Mouse (Mus musculus): Measurements from ENCODE around the gene Med16. TPM values are rescaled to one million over a fixed set of nuclear protein-coding genes. Genes with fewer than 3 reads are reported as not detected.
"Not testable (repeated sequence)": the region's sequence is repeated elsewhere in the genome, so short reads cannot be mapped to it uniquely, and the experiment has no call there.

Med16 gene
- polyA plus RNA-seq, 1 experiment from 2014 or later: 66.5 TPM

DNA sequence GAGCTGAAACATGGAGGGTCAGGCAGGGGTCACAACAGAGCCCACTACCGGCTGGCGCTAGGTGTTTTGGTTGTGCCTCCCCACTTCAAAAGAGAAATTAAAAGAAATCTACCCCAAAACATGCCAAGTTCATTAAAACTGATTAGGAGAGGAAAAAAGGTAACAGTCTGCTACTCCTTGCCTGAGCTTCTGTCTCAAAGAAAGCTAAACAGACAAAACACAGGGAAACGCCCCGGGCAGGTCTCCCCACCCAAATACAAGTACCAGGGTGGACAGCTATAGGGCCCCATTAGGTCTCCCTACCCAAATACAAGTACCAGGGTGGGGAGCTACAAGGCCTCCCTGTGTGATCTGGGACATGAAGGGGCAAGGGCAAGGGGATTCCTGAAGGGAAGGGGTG is 1.8 kb upstream of the Med16 start, which contains the start of gene Gm26602:
Gene Gm26602 (plus strand): TSS at position 301 of the 400 bp plus-strand sequence.
- Histone ChIP-seq H3K36me3 (replicated peaks) (peaks cover under 1% of the 10 kb centered on the region; the same call in 1 of the 2 replicates), H3K4me3 (no peak within 1 kb of the TSS), H3K27ac (peak within 1 kb of the TSS; percentile 99), H3K4me2 (peak within 1 kb of the TSS; percentile 47; the same call in 1 of the 2 replicates), H3K27me3 (replicated peaks) (no peaks in the 10 kb centered on the region), H3K9ac (no peak within 1 kb of the TSS), H3K9me3 (no peaks in the 10 kb centered on the region), H3K4me1 (peaks cover 37% of the 10 kb centered on the region)
- no peak for ATAC-seq (replicated peaks)
- WGBS: 95% methylated on average over 4 of the region's 4 CpGs

DNA sequence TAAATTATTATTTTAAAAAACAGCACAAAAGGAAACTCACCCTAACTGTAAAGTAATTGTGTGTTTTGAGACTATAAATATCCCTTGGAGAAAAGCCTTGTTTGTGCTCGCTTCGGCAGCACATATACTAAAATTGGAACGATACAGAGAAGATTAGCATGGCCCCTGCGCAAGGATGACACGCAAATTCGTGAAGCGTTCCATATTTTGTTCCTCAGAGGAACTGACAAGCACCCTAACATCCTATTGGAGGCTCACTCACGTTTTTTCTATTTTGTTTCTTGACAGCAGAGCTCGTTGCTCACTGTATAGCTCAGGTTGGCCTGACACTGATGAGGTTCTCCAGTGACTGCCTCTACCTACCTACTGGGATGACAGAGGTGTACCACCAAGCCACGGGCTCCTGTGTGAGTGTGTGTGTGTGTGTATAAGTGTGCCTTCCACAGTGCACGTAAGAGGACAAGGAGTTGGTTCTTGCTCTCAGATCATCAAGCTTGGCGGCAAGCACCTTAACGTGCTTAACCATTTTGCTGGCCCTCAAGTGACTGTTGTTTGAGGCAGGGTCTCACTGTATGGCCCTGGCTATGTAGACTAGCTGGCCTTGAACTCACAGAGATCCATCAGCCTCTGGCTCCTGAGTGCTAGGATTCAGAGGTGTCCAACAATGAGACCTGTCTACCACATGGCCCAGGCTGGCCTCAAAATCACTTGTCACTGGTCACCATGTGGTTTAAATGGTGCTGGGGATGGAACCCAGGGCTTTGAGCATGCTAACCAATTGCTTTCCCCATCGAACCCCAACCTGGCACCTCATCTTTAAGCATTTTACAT is 584 bp upstream of the Med16 start:
- ATAC-seq (replicated peaks): peak; percentile 65
- peak overlapping the region; percentile 47 for H3K4me2 ChIP-seq
- H3K27me3 ChIP-seq (replicated peaks): no peaks in the 10 kb centered on the region
- no peaks in the 10 kb centered on the region for H3K9me3 ChIP-seq
- H3K27ac ChIP-seq: peak overlapping the region; percentile 99
- peaks cover 12% of the 10 kb centered on the region for H3K36me3 ChIP-seq (replicated peaks)
- 22% methylated on average over 14 of the region's 14 CpGs for WGBS
- H3K4me1 ChIP-seq: peaks cover 25% of the 10 kb centered on the region
- H3K9ac ChIP-seq: peak overlapping the region; percentile 92
- H3K4me3 ChIP-seq: peak overlapping the region; percentile 83

DNA sequence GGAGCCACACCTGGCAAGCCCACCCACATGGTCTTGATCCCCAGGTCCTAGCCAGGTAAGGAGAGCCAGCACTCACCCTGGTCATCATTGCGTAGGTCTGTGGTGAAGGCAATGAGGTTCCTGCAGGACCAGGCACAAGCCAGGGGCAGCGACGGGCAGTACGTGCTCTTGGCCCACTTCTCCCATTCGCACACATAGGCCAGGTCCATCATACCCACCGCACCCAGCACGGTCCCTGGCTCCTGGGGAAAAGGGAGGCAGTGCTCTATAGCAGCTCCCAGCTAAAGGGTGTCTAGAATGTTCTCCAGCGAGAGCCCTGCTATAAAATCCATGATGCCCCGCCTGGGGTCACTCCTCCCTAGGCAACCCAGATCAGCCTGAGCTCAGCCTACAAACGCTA is 1.3 kb downstream of the Med16 start:
- ATAC-seq (replicated peaks): no peak
- peak overlapping the region; percentile 83; the same call in 1 of the 2 replicates for H3K4me3 ChIP-seq
- WGBS: 95% methylated on average over 10 of the region's 10 CpGs
- peaks cover 17% of the 10 kb centered on the region for H3K36me3 ChIP-seq (replicated peaks)
- no peaks in the 10 kb centered on the region for H3K9me3 ChIP-seq
- H3K4me2 ChIP-seq: no peak overlapping the region; the same call in 1 of the 2 replicates
- no peaks in the 10 kb centered on the region for H3K27me3 ChIP-seq (replicated peaks)
- H3K9ac ChIP-seq: no peak overlapping the region
- H3K4me1 ChIP-seq: peaks cover 14% of the 10 kb centered on the region
- H3K27ac ChIP-seq: 0 out of 2 replicates have a peak overlapping the region, but pooled peaks have one; percentile 26

DNA sequence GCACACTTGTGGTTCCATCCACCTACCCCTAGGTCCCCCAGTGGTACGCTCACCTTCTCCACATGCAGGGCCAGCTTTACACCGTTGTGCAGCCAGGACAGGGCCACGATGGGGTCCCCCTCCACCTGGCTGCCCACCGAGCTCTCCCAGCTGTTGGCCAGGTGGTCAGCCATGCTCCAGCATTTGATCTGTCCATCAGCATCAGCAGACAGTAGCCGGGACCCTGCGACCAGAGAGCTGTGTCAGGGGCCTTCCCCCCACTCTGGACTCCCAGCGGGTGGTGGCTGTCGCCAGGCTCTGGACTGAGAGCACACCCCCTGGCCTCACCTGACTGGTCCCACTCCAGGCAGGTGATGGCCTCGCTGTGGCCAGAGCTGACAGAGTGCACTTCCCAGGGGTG is 2.0 kb downstream of the Med16 start:
- 89% methylated on average over 9 of the region's 9 CpGs for WGBS
- Histone ChIP-seq H3K9me3 (no peaks in the 10 kb centered on the region), H3K4me2 (no peak overlapping the region), H3K36me3 (replicated peaks) (peaks cover 17% of the 10 kb centered on the region), H3K4me1 (peaks cover 14% of the 10 kb centered on the region), H3K27me3 (replicated peaks) (no peaks in the 10 kb centered on the region), H3K4me3 (no peak overlapping the region), H3K27ac (no peak overlapping the region), H3K9ac (no peak overlapping the region)
- ATAC-seq (replicated peaks): no peak

DNA sequence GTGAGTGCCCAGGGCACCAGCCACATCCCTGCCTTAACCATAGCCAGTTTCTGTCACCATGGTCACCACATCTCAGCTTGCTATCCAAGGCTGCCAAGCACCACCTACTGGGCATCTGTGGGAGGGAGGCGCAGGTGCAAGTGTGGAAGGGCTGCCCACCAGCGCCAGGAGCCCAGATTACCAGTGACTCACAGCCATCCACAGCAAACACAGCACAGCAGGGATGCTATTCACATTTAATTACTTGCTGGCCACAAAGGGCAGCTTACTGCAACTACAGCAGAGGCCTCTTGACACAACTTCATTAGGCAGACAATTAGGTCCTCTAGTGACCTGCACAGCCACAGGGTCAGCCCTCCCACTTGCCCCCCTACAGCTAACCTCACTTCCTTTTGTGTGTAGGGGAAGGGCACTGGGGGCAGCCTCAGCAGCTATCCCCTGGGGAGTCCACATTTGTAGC is 7.7 kb downstream of the Med16 start:
- peak overlapping the region; percentile 30 for H3K27ac ChIP-seq
- no peaks in the 10 kb centered on the region for H3K27me3 ChIP-seq (replicated peaks)
- H3K4me3 ChIP-seq: no peak overlapping the region
- H3K9ac ChIP-seq: 0 out of 2 replicates have a peak overlapping the region, but pooled peaks have one; percentile 4
- H3K36me3 ChIP-seq (replicated peaks): peaks cover 23% of the 10 kb centered on the region
- peaks cover 9% of the 10 kb centered on the region; the same call in 1 of the 2 replicates for H3K4me1 ChIP-seq
- peak; percentile 57 for ATAC-seq (replicated peaks)
- H3K9me3 ChIP-seq: no peaks in the 10 kb centered on the region
- 5% methylated on average over 2 of the region's 2 CpGs for WGBS
- no peak overlapping the region for H3K4me2 ChIP-seq

DNA sequence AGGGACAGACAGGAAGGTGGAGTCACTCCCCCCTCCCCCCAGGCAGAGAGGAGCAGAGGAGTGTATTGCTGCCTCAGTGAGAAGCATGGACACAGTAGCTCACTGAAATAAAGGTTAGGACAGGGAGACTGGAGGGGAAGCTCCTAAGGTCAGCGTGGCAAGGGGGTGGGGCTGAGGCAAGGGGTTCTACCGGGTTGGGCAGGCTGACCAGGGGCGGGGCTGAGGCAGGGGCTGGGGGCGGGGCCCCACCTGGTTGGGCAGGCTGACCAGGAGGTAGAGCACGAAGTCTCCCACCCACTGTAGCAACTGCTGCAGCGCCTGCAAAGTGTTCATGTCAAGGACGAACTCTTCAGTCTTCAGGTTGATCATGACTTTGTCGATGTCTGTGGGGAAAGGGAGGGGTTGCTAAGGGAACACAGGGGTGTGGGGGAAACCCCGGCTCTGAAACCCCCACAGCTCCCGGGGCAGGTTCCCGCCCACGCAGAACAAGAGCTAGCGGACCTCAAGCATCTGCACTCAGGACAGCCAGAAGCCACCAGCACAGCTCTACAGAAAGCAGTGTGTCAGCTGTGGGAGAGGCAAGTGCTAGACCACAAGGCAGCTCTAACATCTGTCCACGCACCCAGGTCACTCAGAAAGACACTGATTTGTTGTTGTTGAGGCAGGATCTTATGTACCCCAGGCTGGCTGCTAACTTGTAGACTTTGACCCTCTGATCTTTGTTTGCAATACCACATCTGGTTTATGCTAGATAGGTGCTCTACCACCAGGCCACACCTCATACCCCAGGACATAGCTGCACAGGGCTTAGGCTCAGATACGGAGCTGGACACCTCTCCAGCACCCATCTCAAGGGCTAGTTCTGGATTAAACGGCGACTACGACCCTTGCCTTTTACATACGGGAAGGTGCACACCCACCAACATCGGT is 11.1 kb downstream of the Med16 start:
- no peak overlapping the region for H3K9ac ChIP-seq
- H3K9me3 ChIP-seq: no peaks in the 10 kb centered on the region
- H3K27ac ChIP-seq: no peak overlapping the region
- H3K27me3 ChIP-seq (replicated peaks): no peaks in the 10 kb centered on the region
- no peak overlapping the region for H3K4me3 ChIP-seq
- 0 out of 2 replicates have a peak, but pooled peaks cover 11% of the 10 kb centered on the region for H3K36me3 ChIP-seq (replicated peaks)
- 54% methylated on average over 20 of the region's 20 CpGs for WGBS
- no peak overlapping the region for H3K4me2 ChIP-seq
- H3K4me1 ChIP-seq: peaks cover 9% of the 10 kb centered on the region; the same call in 1 of the 2 replicates
- no peak for ATAC-seq (replicated peaks)

DNA sequence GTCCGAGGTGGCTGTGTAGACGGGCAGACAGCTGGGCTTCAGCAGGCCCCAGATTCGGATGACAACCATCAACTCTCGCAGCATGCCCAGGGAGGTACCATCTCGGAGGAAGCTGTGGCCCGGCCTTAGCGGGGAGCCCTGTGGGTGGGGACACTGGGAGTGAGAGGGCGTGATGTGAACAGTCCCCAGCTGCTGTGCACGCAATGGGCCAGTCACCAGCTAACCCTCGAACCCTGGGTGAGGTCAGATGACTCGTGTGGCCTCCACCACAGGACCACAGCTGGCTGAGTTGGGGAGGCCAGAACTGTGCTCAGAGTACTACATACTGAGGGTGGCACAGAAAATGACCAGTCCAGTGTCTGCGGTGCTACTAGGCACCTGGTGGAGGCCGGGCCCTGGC is 11.9 kb downstream of the Med16 start:
- no peak overlapping the region for H3K9ac ChIP-seq
- H3K36me3 ChIP-seq (replicated peaks): 0 out of 2 replicates have a peak, but pooled peaks cover 11% of the 10 kb centered on the region
- 92% methylated on average over 13 of the region's 13 CpGs for WGBS
- no peak overlapping the region for H3K27ac ChIP-seq
- ATAC-seq (replicated peaks): no peak
- no peak overlapping the region for H3K4me3 ChIP-seq
- peaks cover 9% of the 10 kb centered on the region; the same call in 1 of the 2 replicates for H3K4me1 ChIP-seq
- no peaks in the 10 kb centered on the region for H3K9me3 ChIP-seq
- no peaks in the 10 kb centered on the region for H3K27me3 ChIP-seq (replicated peaks)
- H3K4me2 ChIP-seq: no peak overlapping the region

DNA sequence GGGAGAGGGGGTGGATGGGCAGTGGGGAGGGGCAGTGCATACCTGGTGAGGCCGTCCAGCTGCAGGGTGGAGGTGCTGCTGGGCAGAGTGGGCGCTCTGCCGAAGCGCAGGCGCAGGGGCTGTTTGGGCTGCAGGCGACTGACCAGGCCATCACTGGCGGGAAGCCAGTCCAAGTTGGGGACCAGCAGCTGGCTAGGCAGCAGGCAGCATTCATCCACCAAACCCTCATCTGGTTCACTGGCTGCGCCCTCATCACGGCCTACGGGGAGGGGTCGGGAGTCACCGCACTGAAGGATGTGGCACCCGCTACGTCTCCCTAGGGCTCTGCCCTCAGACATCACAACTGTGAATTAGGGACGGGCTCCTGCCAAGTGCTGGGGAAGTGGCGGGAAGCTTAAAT is 12.4 kb downstream of the Med16 start:
- no peak for ATAC-seq (replicated peaks)
- no peak overlapping the region for H3K4me3 ChIP-seq
- no peaks in the 10 kb centered on the region for H3K27me3 ChIP-seq (replicated peaks)
- H3K9ac ChIP-seq: no peak overlapping the region
- H3K4me2 ChIP-seq: no peak overlapping the region
- 0 out of 2 replicates have a peak, but pooled peaks cover 11% of the 10 kb centered on the region for H3K36me3 ChIP-seq (replicated peaks)
- 89% methylated on average over 16 of the region's 16 CpGs for WGBS
- peaks cover 9% of the 10 kb centered on the region; the same call in 1 of the 2 replicates for H3K4me1 ChIP-seq
- H3K9me3 ChIP-seq: no peaks in the 10 kb centered on the region
- H3K27ac ChIP-seq: no peak overlapping the region

DNA sequence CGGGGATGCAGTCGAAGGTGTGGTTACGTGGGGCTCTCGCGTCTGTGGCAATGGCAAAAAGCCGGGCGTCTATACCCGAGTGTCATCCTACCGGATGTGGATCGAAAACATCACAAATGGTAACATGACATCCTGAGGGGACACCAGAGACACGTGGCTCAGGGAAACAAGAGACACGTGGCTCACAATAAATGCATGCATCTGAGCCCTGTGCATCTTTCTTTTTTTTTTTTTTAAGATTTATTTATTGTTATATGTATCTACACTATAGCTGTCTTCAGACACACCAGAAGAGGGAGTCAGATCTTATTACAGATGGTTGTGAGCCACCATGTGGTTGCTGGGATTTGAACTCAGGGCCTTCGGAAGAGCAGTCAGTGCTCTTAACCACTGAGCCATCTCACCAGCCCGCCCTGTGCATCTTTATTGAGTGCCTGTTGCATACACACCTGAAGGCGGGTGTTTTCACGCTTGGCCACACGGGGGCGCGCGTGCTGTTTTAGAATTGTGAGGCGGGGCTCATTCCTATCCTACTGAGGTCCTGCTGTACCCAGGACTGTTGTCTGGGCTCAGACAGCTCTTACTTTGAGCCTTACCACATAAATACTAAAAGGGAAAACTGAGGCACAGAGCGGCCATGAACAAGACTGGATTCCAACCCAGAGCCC is 16.1 kb downstream of the Med16 start:
- not testable (repeated sequence) for H3K9ac ChIP-seq

DNA sequence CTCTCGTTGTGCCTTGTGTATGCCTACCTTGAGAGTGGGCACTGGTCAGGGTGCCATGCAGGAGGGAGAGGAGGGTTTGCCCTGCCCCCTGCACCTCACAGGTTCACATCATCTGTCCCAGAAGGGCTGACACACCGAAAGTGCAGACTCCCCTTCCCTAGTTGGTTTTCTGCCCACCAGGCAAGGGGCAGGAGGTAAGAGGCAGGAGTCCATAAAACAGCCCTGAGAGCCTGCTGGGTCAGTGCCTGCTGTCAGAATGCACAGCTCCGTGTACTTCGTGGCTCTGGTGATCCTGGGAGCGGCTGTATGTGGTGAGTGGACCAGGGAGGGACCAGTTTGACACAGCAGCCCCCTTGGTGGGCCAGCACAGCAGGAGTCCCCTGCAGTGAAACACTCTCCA is 18.1 kb downstream of the Med16 start, which contains the start of gene Cfd:
Gene Cfd (plus strand): TSS at position 184 of the 400 bp plus-strand sequence.
- Histone ChIP-seq H3K27ac (no peak within 1 kb of the TSS), H3K27me3 (replicated peaks) (no peaks in the 10 kb centered on the region), H3K9ac (no peak within 1 kb of the TSS), H3K4me3 (no peak within 1 kb of the TSS), H3K4me1 (no peaks in the 10 kb centered on the region), H3K36me3 (replicated peaks) (0 out of 2 replicates have a peak, but pooled peaks cover 5% of the 10 kb centered on the region), H3K9me3 (no peaks in the 10 kb centered on the region), H3K4me2 (no peak within 1 kb of the TSS)
- ATAC-seq (replicated peaks): no peak
- whole genome bisulfite sequencing: 40% methylated on average over 5 of the region's 5 CpGs

More for the DNA sequence above, 16.1 kb downstream of the Med16 start:
- H3K27ac ChIP-seq; H3K4me3 ChIP-seq; H3K4me2 ChIP-seq; H3K4me1 ChIP-seq; H3K27me3 ChIP-seq (replicated peaks); H3K9me3 ChIP-seq: not testable (repeated sequence)
- whole genome bisulfite sequencing: 46% methylated on average over 22 of the region's 22 CpGs
- peak; percentile 24 for ATAC-seq (replicated peaks)
- 0 out of 2 replicates have a peak, but pooled peaks cover 11% of the 10 kb centered on the region for H3K36me3 ChIP-seq (replicated peaks)

DNA sequence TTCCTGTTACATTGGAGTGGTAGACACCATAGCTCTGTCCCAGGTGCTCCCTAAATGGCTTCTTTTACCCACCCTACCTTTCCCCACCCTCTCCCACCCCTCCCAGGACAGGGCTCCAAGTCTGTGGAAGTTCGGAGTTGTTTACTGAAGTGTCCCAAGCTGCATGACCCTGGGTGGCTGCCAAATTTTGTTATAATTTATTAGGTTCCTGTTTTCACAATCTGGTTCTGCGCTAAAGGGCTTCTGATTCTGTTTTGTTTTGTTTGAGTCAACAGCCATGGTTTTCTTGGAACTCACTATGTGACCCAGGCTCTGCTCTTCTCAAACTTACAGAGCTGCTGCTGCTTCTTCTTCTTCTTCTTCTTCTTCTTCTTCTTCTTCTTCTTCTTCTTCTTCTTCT is 19.3 kb downstream of the Med16 start:
- no peak for ATAC-seq (replicated peaks)
- Histone ChIP-seq H3K4me2 (no peak overlapping the region), H3K4me3 (no peak overlapping the region), H3K36me3 (replicated peaks) (no peaks in the 10 kb centered on the region), H3K4me1 (no peaks in the 10 kb centered on the region), H3K9ac (no peak overlapping the region), H3K9me3 (no peaks in the 10 kb centered on the region), H3K27ac (no peak overlapping the region), H3K27me3 (replicated peaks) (no peaks in the 10 kb centered on the region)
- WGBS: 89% methylated on average over 2 of the region's 2 CpGs
